Mouse (Mus musculus): ENCODE measurements around the gene Dlg5.

GRCm38 (mm10) chr14:24089181-24089580 is 156.5 kb downstream of the Dlg5 start:
- no peak for TF ChIP-seq CTCF (conservative IDR thresholded peaks at IDR 0.05; ENCODE audit: low read length)
- TF ChIP-seq POU5F1 (IDR thresholded peaks at IDR 0.05; ENCODE audit: borderline replicate concordance, low read length): no peak
- no peak for TF ChIP-seq NANOG (IDR thresholded peaks at IDR 0.05; ENCODE audit: borderline replicate concordance, low read length)
